Mouse (Mus musculus) liver, embryonic 14.5 days (tissue): Measurements from ENCODE around the gene Zic5.

Experiments used
- CTCF ChIP-seq: IDR thresholded peaks from 2 replicates; pipeline ENCODE4 v1.5.1; 2016; ENCODE audit warnings: antibody characterized with exemption, low read depth, control low read depth
- EP300 ChIP-seq: IDR thresholded peaks from 2 replicates; pipeline ENCODE4 v1.6.1; 2016; ENCODE audit warnings: antibody characterized with exemption, low read depth

DNA sequence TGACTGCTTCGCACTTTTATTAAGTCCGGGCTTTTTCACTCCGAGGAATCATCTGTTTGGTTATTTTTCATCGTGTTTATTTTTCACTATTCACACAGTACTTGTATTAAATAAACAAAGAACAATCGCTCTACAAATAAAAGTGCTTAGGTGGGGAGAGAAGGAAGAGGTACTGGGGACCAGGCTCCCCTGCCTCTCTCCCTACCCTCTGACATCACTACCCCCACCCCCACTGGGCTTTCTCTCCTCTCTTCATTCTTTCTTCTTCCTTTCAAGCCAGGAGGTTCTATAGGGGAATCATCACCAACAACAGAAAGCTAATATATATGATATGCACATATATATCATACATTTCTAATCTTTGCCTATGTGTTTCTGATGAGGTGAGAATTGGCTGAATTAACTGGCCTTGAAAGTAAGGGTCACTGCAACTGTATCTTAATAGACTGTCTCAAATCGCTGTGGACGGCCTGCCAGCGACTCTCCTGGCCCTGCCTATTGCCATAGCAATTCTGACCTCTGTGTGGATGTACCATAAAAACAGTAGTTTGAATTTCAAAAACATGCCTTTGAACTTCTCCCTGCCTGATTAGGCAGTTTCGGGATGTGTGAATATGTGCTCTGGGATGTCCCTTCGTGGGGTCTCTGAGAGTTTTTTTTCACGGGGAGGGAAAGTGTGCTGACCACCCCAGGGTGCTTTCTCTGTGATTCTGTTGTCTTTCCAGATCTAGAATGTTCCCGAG is 11.3 kb downstream of the Zic5 start:
- no peak for TF ChIP-seq EP300
- no peak for TF ChIP-seq CTCF
